Mouse (Mus musculus): Measurements from ENCODE around the gene Kifc1.

Gene Kifc1

DNA sequence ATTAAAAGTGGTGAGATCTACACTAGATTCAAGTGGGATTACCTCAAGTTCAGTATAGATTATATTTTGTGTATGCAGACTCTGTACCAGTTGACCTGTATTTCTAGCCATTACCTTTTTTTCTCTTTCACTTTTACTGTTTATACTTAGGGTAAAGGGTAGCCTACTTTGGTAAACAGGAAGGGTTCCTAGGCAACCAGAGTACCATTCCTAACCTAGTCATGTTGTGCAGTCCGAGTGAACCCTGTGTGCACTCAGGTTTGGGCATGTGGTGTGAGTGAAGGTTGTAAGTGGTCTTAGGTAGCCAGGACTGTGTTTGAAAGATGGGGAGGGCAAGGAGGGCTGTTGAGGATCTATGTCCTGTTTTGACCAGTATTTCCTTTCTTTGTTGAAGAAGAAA, 39.1 kb downstream of the Kifc1 start:
- no peak for DNase-seq (ENCODE audit: low spot score in 2 of 2)

DNA sequence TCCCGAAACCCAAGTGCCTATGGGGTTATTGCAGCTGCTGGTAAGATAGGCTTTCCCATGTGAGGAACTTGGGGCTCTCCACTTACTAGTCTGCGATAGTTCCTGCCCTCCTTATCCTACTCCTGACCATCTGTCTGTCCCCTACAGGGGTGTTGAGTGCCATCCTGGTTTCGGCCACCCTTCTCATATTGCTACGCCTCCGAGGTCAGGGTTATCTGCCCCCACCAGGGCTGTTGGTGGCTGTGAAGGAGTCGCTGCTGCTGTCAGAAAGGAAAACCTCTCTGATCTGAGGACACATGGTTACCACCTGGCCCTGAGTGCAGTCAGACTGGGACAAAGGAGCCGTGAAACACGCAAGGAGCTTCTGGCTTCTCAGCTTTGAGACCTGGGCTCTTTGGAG, 42.3 kb downstream of the Kifc1 start:
- no peak for DNase-seq (ENCODE audit: low spot score in 2 of 2)

GRCm38 (mm10) chr17:33844196-33844595, 46.3 kb downstream of the Kifc1 start:
- no peak for DNase-seq (ENCODE audit: low spot score in 2 of 2)

DNA sequence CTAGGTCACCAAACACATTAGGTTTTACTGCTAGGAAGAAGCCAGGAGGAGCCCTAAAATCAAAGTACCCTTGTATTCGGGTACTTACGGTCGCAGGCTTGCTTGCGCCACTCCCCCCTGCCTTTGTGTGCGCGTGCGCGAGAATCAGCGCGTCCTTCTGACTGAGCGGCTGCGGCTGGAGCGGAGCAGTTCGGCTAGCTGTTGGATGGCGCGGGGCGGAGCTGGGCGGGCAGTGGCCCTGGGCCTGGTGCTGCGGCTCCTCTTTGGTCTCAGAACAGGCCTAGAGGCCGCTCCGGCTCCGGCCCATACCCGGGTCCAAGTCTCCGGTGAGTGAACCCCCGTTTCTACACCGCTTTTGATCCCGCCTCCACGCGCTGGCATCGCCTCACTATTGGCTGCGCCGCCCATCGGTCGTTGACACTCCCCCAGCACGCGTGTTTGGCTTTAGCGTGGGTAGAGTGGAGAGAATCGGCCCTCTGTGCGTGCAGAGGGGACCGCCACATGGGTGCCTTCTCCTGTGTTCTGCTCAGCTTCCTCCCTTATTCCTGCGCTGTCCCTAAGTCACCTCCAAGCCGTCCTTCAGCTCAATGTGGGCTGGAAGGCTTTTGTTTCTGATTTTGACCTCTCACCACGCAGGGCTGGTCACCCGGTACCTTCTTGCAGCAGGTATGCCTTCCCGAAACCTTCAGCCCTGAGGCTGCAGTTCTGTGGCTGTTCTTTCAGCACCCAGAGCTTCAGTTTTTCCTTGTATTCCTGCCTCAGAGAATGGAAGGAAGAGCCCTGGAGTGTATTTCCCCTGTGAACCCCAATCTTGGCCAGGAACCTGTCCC, 47.3 kb downstream of the Kifc1 start, which contains the start of gene Cd320:
Cd320 (plus strand) TSS at position 126 of the 830 bp plus-strand sequence.
- peak; percentile 84 to 89 for DNase-seq (ENCODE audit: low spot score in 2 of 2)

DNA sequence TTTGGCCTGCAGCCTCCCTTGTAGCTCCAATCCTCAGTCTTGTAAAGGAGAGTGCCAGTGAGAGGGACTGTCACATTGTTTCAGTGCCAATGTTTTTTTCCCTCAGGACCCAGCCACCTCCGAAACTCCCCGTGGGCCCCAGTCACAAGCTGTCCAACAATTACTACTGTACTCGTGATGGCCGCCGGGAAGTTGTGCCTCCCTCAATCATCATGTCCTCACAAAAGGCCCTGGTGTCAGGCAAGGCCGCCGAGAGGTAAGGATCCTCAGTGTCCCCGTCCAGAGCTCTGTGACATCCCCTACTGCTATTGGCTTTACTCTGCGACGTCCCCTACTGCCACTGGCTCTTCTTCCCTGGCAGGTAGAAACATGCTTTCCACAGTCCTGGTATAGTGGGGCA, 60.9 kb downstream of the Kifc1 start:
- DNase-seq (ENCODE audit: low spot score in 2 of 2), result no peak

- no peak for DNase-seq (ENCODE audit: low spot score in 2 of 2)
Measured at GRCm38 (mm10) chr17:33828892-33829291, 61.6 kb downstream of the Kifc1 start.

GRCm38 (mm10) chr17:33826850-33827249, 63.6 kb downstream of the Kifc1 start:
- DNase-seq (ENCODE audit: low spot score in 2 of 2), result peak in 1 of 2 experiments; percentile 67

Data from frontal cortex, postnatal 14 days (tissue).